Mouse (Mus musculus) kidney, embryonic 14.5 days (tissue): ENCODE data around the gene Insr. TPM values are rescaled to one million over a fixed set of nuclear protein-coding genes. Genes with fewer than 3 reads are reported as not detected.
"Not testable (repeated sequence)": the region's sequence is repeated elsewhere in the genome, so short reads cannot be mapped to it uniquely, and the experiment has no call there.

Experiments
- ATAC-seq: fragments of 200-750 bp; cut with Nextera tagmentation; 2 replicates; pipeline ENCODE4 v1.8.0; 2017; ENCODE audit warnings: moderate number of reproducible peaks, mild to moderate bottlenecking, moderate TSS enrichment, moderate library complexity; ENCODE audit not compliant: low FRiP score, low TSS enrichment
- H3K27ac ChIP-seq: fragments of 300-500 bp; sonication (generic); 2 replicates; pipeline ENCODE4 v1.5.1; 2014; ENCODE audit warnings: low read depth, mild to moderate bottlenecking, low read length, moderate library complexity, mixed read lengths
- H3K27me3 ChIP-seq: fragments of 300-500 bp; sonication (generic); 2 replicates; pipeline ENCODE4 v1.6.1; 2014; ENCODE audit warnings: mild to moderate bottlenecking, low read length; ENCODE audit not compliant: control insufficient read depth, insufficient read depth
- H3K36me3 ChIP-seq: fragments of 300-500 bp; sonication (generic); 2 replicates; pipeline ENCODE4 v1.6.1; 2014; ENCODE audit warnings: low read length, mixed read lengths; ENCODE audit not compliant: control insufficient read depth, insufficient read depth
- H3K4me1 ChIP-seq: fragments of 300-500 bp; sonication (generic); 2 replicates; pipeline ENCODE4 v1.6.1; 2014; ENCODE audit warnings: low read length, mixed read lengths; ENCODE audit not compliant: control insufficient read depth, insufficient read depth
- H3K4me2 ChIP-seq: fragments of 300-500 bp; sonication (generic); replicated peaks from 2 replicates; pipeline ENCODE4 v1.6.1; 2014; ENCODE audit warnings: low read depth, mild to moderate bottlenecking, low read length
- H3K4me3 ChIP-seq: fragments of 300-500 bp; sonication (generic); 2 replicates; pipeline ENCODE4 v1.5.1; 2014; ENCODE audit warnings: mild to moderate bottlenecking, low read length
- H3K9ac ChIP-seq: fragments of 300-500 bp; sonication (generic); 2 replicates; pipeline ENCODE4 v1.6.1; 2014; ENCODE audit warnings: low read depth, mild to moderate bottlenecking, low read length, moderate library complexity
- H3K9me3 ChIP-seq: fragments of 300-500 bp; sonication (generic); 2 replicates; pipeline ENCODE4 v1.6.1; 2016; ENCODE audit warnings: low read length; ENCODE audit not compliant: control insufficient read depth
- WGBS: fragments of 180-500 bp; shearing (Covaris S2); extraction: QIAGEN DNeasy Blood & Tissue Kit; methylation state at CpG from one replicate; pipeline ENCODE4 v1.1.7; 2014; 5-methylcytosine and 5-hydroxymethylcytosine counted together
- microRNA-seq: library from miRNA; unstranded; fragments of <30 nt; microRNA quantifications from one replicate; pipeline ENCODE4, GENCODE M21; 2016
- polyA plus RNA-seq: library from polyadenylated mRNA; unstranded; fragments of >200 nt; fragmentation: Nextera tagmentation; extraction: Ambion mirVana; gene quantifications from 2 replicates; pipeline ENCODE4 v1.2.1, GENCODE M21; 2014

Gene Insr
- polyA plus RNA-seq, 1 experiment from 2014 or later, result 40.2 TPM

DNA sequence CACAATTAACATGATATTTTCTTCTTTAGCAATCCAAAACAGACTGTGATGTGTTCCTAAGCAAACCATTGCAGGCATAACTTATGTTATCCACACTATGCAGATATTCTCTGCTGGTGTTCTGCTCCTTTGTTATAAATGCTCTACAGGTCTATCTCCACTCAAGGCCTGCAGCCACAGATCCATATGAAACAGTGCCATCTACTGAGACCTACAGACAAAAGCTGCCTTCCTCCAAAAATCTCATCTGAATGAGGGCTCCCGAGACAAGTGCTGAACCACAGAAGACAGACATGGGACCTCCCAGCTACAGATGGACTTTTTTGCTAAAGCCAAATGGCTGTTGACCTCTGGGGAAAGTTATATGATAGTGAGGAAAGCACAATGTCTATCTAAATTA is 132.9 kb downstream of the Insr start:
- Histone ChIP-seq H3K4me3 (no peak overlapping the region), H3K36me3 (no peaks in the 10 kb centered on the region), H3K9ac (no peak overlapping the region), H3K4me1 (no peaks in the 10 kb centered on the region), H3K27ac (no peak overlapping the region), H3K9me3 (no peaks in the 10 kb centered on the region), H3K4me2 (no peak overlapping the region), H3K27me3 (no peaks in the 10 kb centered on the region)
- ATAC-seq, result no peak
- 80% methylated on average over 1 of the region's 1 CpGs for WGBS

DNA sequence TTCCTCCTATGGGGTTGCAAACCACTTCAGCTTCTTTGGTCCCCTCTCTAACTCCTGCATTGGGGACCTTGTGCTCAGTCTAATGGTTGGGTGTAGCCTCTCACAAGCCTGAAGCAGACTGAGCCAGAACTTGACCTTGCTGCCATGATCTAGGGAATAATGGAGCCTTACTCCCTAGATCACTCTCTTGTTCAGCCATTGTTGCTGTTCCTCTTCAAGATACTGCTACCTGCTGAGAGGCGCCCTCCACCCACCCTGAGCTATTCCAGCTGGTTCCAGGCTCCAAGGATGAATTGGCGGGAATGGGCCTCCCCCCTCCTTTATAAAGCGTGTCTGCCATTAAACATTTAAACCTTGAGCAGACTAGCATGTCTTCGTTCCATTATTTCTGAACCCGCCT is 179.0 kb downstream of the Insr start:
- H3K9me3 ChIP-seq, H3K9ac ChIP-seq, H3K36me3 ChIP-seq, H3K27ac ChIP-seq, H3K4me3 ChIP-seq, H3K27me3 ChIP-seq, H3K4me1 ChIP-seq, H3K4me2 ChIP-seq, ATAC-seq: not testable (repeated sequence)
- WGBS, result 83% methylated on average over 5 of the region's 5 CpGs

Small RNA genes lying within 50 kb of the gene (microRNA-seq; reads per million reads assigned to microRNA genes)
- gene Gm25775, result not detected

Other genes starting within 250 kb of the Insr start
- not detected in 2 replicates for gene A430078G23Rik, start 73.8 kb upstream of the Insr start, polyA plus RNA-seq
- gene Arhgef18, start 113.4 kb upstream of the Insr start, polyA plus RNA-seq, result 8.9 and 11.7 TPM in 2 replicates
- gene Pex11g, start 188.1 kb upstream of the Insr start, polyA plus RNA-seq, result 3.7 and 4.4 TPM in 2 replicates
- not detected in 2 replicates for gene Tex45, start 191.2 kb upstream of the Insr start, polyA plus RNA-seq
- gene Zfp358, start 213.5 kb upstream of the Insr start, polyA plus RNA-seq, result 27.9 and 47.9 TPM in 2 replicates
- 29.3 and 39.9 TPM in 2 replicates for gene Mcoln1, start 220.8 kb upstream of the Insr start, polyA plus RNA-seq
- gene Pnpla6, start 235.8 kb upstream of the Insr start, polyA plus RNA-seq, result 21.0 and 25.6 TPM in 2 replicates